Mouse (Mus musculus) stomach, embryonic 15.5 days (tissue): ENCODE results near the gene Rac2. TPM values are rescaled to one million over a fixed set of nuclear protein-coding genes. Genes with fewer than 3 reads are reported as not detected.
A peak's percentile ranks its signal among the peaks of the same experiment; 100 is the strongest.

Experiments
- ATAC-seq: fragments of 200-750 bp; cut with Nextera tagmentation; 2 replicates; pipeline ENCODE4 v1.8.0; 2017; ENCODE audit warnings: low read depth, moderate number of reproducible peaks, moderate TSS enrichment; ENCODE audit not compliant: insufficient read depth, low FRiP score
- H3K27ac ChIP-seq: fragments of 300-500 bp; sonication (generic); 2 replicates; pipeline ENCODE4 v1.5.1; 2015; ENCODE audit warnings: mild to moderate bottlenecking, inconsistent platforms
- H3K27me3 ChIP-seq: fragments of 300-500 bp; sonication (generic); replicated peaks from 2 replicates; pipeline ENCODE4 v1.6.1; 2015; ENCODE audit warnings: inconsistent platforms
- H3K36me3 ChIP-seq: fragments of 300-500 bp; sonication (generic); 2 replicates; pipeline ENCODE4 v1.6.1; 2015; ENCODE audit warnings: inconsistent platforms
- H3K4me1 ChIP-seq: fragments of 300-500 bp; sonication (generic); 2 replicates; pipeline ENCODE4 v1.6.1; 2015; ENCODE audit warnings: inconsistent platforms
- H3K4me2 ChIP-seq: fragments of 300-500 bp; sonication (generic); 2 replicates; pipeline ENCODE4 v1.6.1; 2015; ENCODE audit warnings: mild to moderate bottlenecking, inconsistent platforms
- H3K4me3 ChIP-seq: fragments of 300-500 bp; sonication (generic); replicated peaks from 2 replicates; pipeline ENCODE4 v1.5.1; 2015; ENCODE audit warnings: inconsistent platforms
- H3K9ac ChIP-seq: fragments of 300-500 bp; sonication (generic); 2 replicates; pipeline ENCODE4 v1.6.1; 2015; ENCODE audit warnings: inconsistent platforms
- H3K9me3 ChIP-seq: fragments of 300-500 bp; sonication (generic); 2 replicates; pipeline ENCODE4 v1.6.1; 2016; ENCODE audit warnings: inconsistent platforms
- WGBS: fragments of 180-500 bp; shearing (Covaris S2); methylation state at CpG from one replicate; pipeline ENCODE4 v1.1.7; 2015; 5-methylcytosine and 5-hydroxymethylcytosine counted together
- polyA plus RNA-seq: library from polyadenylated mRNA; unstranded; fragments of >200 nt; fragmentation: Nextera tagmentation; extraction: Ambion mirVana; gene quantifications from 2 replicates; pipeline ENCODE4 v1.2.1, GENCODE M21; 2015

Rac2 gene
- polyA plus RNA-seq, 1 experiment from 2014 or later = 36.5 TPM

- Histone ChIP-seq H3K4me3 (no peak overlapping the region), H3K36me3 (no peaks in the 10 kb centered on the region), H3K4me1 (no peaks in the 10 kb centered on the region), H3K4me2 (no peak overlapping the region), H3K27me3 (no peaks in the 10 kb centered on the region), H3K27ac (no peak overlapping the region), H3K9me3 (no peaks in the 10 kb centered on the region), H3K9ac (no peak overlapping the region)
- no peak for ATAC-seq
- 54% methylated on average over 11 of the region's 11 CpGs for WGBS
Observed at GRCm38 (mm10) chr15:78559141-78559979, 13.2 kb downstream of the Rac2 start.

GRCm38 (mm10) chr15:78557693-78558535 is 14.7 kb downstream of the Rac2 start:
- H3K9me3 ChIP-seq = no peaks in the 10 kb centered on the region
- H3K27me3 ChIP-seq = no peaks in the 10 kb centered on the region
- H3K4me3 ChIP-seq = no peak overlapping the region
- H3K27ac ChIP-seq = no peak overlapping the region
- H3K4me1 ChIP-seq = no peaks in the 10 kb centered on the region
- WGBS = 52% methylated on average over 10 of the region's 10 CpGs
- H3K4me2 ChIP-seq = no peak overlapping the region
- H3K36me3 ChIP-seq = no peaks in the 10 kb centered on the region
- no peak overlapping the region for H3K9ac ChIP-seq
- ATAC-seq = no peak

GRCm38 (mm10) chr15:78554545-78555313 is 17.9 kb downstream of the Rac2 start:
- H3K27ac ChIP-seq = no peak overlapping the region
- H3K4me2 ChIP-seq = peak overlapping the region; percentile 29
- no peaks in the 10 kb centered on the region for H3K27me3 ChIP-seq
- 59% methylated on average over 25 of the region's 25 CpGs for WGBS
- H3K9me3 ChIP-seq = no peaks in the 10 kb centered on the region
- H3K9ac ChIP-seq = no peak overlapping the region
- no peak for ATAC-seq
- H3K36me3 ChIP-seq = no peaks in the 10 kb centered on the region
- peak overlapping the region; percentile 19; the same call in 1 of the 2 replicates for H3K4me3 ChIP-seq
- no peaks in the 10 kb centered on the region for H3K4me1 ChIP-seq

GRCm38 (mm10) chr15:78549189-78549734 is 23.3 kb downstream of the Rac2 start:
- no peak overlapping the region for H3K9ac ChIP-seq
- H3K27me3 ChIP-seq = no peaks in the 10 kb centered on the region
- no peak overlapping the region for H3K4me3 ChIP-seq
- H3K9me3 ChIP-seq = no peaks in the 10 kb centered on the region
- 72% methylated on average over 4 of the region's 4 CpGs for WGBS
- no peak for ATAC-seq
- H3K4me1 ChIP-seq = peaks cover 8% of the 10 kb centered on the region; the same call in 1 of the 2 replicates
- H3K27ac ChIP-seq = no peak overlapping the region
- H3K4me2 ChIP-seq = no peak overlapping the region
- no peaks in the 10 kb centered on the region for H3K36me3 ChIP-seq

- ATAC-seq = no peak
- H3K9ac ChIP-seq = no peak overlapping the region
- no peak overlapping the region for H3K4me2 ChIP-seq
- H3K27me3 ChIP-seq = 0 out of 2 replicates have a peak, but pooled peaks cover under 1% of the 10 kb centered on the region
- no peak overlapping the region for H3K27ac ChIP-seq
- H3K4me1 ChIP-seq = peaks cover 8% of the 10 kb centered on the region; the same call in 1 of the 2 replicates
- H3K4me3 ChIP-seq = no peak overlapping the region
- 49% methylated on average over 8 of the region's 8 CpGs for WGBS
- H3K9me3 ChIP-seq = no peaks in the 10 kb centered on the region
- H3K36me3 ChIP-seq = no peaks in the 10 kb centered on the region
Observed at GRCm38 (mm10) chr15:78548711-78549110, 23.9 kb downstream of the Rac2 start.

- H3K27ac ChIP-seq = no peak overlapping the region
- no peak overlapping the region for H3K4me3 ChIP-seq
- peaks cover 8% of the 10 kb centered on the region; the same call in 1 of the 2 replicates for H3K4me1 ChIP-seq
- H3K4me2 ChIP-seq = no peak overlapping the region
- H3K9ac ChIP-seq = no peak overlapping the region
- no peaks in the 10 kb centered on the region for H3K9me3 ChIP-seq
- peaks cover 4% of the 10 kb centered on the region; the same call in 1 of the 2 replicates for H3K27me3 ChIP-seq
- H3K36me3 ChIP-seq = no peaks in the 10 kb centered on the region
- no peak for ATAC-seq
- WGBS = 25% methylated on average over 3 of the region's 3 CpGs
Observed at GRCm38 (mm10) chr15:78548336-78548665, 24.3 kb downstream of the Rac2 start.

DNA sequence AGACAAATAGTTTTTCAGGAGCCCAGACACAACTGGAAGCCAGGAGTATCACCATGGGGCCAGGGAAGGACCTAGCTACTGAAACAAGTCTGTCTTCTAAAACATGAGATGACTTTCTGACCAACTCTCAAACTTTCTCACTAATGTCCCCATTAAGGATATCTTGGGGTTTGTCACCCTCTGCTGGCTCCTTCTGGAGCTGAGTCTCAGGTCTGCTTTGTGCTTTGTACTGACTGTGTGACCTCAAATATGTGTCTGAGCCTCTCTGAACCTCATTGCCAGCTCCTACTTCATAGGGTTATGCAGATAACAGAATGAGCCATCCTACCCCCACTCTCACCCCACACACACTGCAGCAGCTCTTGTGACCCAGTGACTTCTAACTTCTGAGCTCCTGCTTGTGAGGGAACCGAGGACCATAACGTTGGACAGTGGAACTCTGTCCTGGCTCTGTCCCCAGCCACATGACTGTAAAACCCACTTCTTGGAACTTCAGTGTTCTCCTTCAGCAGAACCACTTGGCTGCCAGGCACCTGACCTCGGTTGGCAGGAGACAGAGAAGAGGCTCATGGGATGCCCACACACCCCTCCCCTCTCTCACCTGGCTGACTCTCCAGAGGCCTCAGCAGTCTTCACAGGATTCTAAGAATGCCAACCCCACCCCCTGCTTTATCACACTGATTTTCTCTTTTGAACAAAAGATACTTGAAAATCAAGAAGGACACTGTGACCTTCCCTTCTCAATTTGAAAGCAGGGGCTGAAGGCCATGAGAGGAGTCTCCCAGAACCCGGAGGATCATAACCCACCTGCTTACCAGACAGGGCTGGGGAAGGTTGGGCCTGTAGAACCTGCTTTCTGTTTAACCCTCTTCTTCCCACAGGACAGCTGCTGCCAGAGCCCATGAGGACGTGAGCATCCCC is 24.9 kb downstream of the Rac2 start:
- no peak overlapping the region for H3K27ac ChIP-seq
- no peaks in the 10 kb centered on the region for H3K36me3 ChIP-seq
- ATAC-seq = no peak
- no peak overlapping the region for H3K9ac ChIP-seq
- WGBS = 44% methylated on average over 5 of the region's 5 CpGs
- H3K4me2 ChIP-seq = no peak overlapping the region
- no peaks in the 10 kb centered on the region for H3K9me3 ChIP-seq
- H3K27me3 ChIP-seq = peaks cover 4% of the 10 kb centered on the region; the same call in 1 of the 2 replicates
- peaks cover 8% of the 10 kb centered on the region; the same call in 1 of the 2 replicates for H3K4me1 ChIP-seq
- H3K4me3 ChIP-seq = no peak overlapping the region

DNA sequence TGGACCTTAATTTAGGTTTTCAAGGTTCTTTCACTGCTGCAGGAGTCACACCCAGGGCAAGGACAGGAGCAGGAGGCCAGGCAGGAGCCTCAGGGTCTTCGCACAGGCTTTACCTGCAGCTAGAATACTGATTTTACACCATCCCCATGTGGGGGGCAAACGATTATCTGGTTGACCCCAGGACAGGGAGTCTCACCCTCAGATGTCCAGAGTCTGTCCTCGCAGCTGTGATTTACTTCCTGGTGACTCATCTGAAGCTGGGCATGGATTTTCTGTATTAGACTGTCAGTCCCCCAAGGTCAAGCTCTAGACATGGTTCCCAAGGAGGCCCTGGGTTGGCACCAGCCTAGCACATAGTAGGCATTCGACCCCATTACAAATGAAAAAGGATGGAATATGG is 26.5 kb downstream of the Rac2 start:
- Histone ChIP-seq H3K4me1 (peaks cover 11% of the 10 kb centered on the region; the same call in 1 of the 2 replicates), H3K4me2 (no peak overlapping the region), H3K9ac (no peak overlapping the region), H3K36me3 (no peaks in the 10 kb centered on the region), H3K9me3 (no peaks in the 10 kb centered on the region), H3K27me3 (peaks cover 4% of the 10 kb centered on the region; the same call in 1 of the 2 replicates), H3K27ac (no peak overlapping the region), H3K4me3 (no peak overlapping the region)
- WGBS = 72% methylated on average over 4 of the region's 4 CpGs
- no peak for ATAC-seq

DNA sequence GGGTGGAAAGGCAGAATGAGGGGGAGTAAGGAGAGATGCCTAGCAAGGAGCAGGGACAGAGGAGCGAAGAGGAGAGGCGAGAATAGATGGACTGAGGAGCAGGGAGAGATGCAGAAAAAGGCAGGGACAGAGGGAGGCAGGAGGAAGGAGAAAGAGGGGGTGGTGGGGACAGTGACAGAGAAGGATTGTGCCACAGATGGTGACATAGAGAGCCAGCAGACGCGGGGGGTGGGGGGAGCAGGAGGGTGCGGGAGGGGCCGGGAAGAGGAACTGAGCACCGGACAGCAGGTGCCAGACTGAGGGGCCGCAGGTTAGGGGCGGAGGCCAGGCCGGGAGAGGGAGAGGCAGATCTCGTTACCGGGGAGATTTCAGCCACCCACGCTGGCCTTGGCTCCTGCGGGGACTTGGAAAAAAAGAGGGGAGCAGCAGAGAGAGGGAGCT is 28.0 kb downstream of the Rac2 start, which contains the start of gene Sstr3:
Sstr3 (minus strand) TSS at position 125 of the 441 bp plus-strand sequence.
- ATAC-seq = no peak
- Histone ChIP-seq H3K27ac (no peak within 1 kb of the TSS), H3K27me3 (peaks cover 4% of the 10 kb centered on the region; the same call in 1 of the 2 replicates), H3K9me3 (no peaks in the 10 kb centered on the region), H3K4me3 (no peak within 1 kb of the TSS), H3K4me1 (peaks cover 11% of the 10 kb centered on the region; the same call in 1 of the 2 replicates), H3K36me3 (no peaks in the 10 kb centered on the region), H3K4me2 (no peak within 1 kb of the TSS), H3K9ac (no peak within 1 kb of the TSS)
- WGBS = 9% methylated on average over 14 of the region's 14 CpGs

- peaks cover 4% of the 10 kb centered on the region; the same call in 1 of the 2 replicates for H3K27me3 ChIP-seq
- H3K9me3 ChIP-seq = no peaks in the 10 kb centered on the region
- H3K4me3 ChIP-seq = no peak overlapping the region
- H3K36me3 ChIP-seq = no peaks in the 10 kb centered on the region
- ATAC-seq = no peak
- 72% methylated on average over 15 of the region's 15 CpGs for WGBS
- no peak overlapping the region for H3K27ac ChIP-seq
- H3K4me2 ChIP-seq = no peak overlapping the region
- H3K9ac ChIP-seq = no peak overlapping the region
- H3K4me1 ChIP-seq = peaks cover 11% of the 10 kb centered on the region; the same call in 1 of the 2 replicates
Observed at GRCm38 (mm10) chr15:78544041-78544440, 28.5 kb downstream of the Rac2 start.
